Mouse (Mus musculus): Measurements from ENCODE around the gene Rpn2.
A peak's percentile ranks its signal among the peaks of the same experiment; 100 is the strongest.

The Rpn2 gene

DNA sequence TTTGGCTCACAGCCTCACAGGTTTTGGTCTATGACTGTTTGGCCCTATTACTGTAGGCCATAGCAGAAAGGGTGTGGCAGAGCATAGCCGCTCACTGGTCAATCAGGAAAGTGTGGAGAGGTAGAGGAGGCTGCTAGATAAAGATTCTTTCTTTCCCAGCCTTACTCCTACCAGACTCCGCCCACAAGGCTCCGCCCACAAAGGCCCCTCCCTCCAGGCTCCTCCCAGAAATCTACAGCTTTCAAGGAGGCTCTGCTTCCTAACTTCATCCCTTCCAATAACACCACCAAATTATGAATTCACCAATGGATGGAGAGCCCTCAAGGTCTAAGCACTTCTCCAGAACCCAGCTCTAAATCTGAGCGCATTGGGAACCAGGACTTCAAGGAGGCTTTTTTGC lies 74.4 kb downstream of the Rpn2 start:
- no peak for DNase-seq (ENCODE audit: low spot score)

DNA sequence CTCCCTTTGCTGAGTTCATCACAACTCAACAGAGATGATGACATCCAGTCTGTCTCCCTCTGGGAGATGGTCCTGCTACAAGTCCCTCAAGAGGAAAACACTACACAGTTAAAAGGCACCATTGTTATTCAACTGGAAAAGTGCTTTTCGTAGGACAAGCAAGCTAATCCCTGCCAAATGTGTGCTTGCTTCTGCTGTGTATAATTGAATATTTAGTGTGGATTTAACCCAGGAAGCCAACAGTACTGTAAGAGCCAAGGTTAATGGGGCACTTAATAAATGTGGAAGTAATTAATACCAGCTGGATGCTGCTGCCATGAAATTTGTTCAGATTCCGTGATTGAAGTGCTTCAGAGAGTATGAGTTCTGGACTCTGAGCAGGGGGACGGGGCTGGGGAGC lies 75.3 kb downstream of the Rpn2 start:
- no peak for DNase-seq (ENCODE audit: low spot score)

DNA sequence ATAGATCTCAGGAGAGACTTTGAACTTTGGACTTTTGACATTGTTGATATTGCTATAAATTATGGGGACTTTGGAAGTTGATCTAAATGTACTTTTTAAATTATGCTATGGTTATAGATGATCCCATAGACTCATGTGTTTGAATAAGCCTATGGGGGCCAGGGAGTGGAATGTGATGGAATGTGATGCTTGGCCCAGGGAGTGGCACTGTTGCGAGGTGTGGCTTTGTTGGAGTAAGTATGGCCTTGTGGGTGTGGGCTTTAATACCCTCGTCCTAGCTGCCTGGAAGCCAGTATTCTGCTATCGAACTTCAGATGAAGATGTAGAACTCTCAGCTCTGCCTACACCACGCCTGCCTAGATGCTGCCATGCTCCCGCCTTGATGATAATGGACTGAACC lies 81.2 kb downstream of the Rpn2 start:
- DNase-seq (ENCODE audit: low spot score): no peak

GRCm38 (mm10) chr2:157363031-157363430 lies 84.2 kb downstream of the Rpn2 start:
- no peak for DNase-seq (ENCODE audit: low spot score)

- no peak for DNase-seq (ENCODE audit: low spot score)
Observed at GRCm38 (mm10) chr2:157366762-157367161, 87.9 kb downstream of the Rpn2 start.

DNA sequence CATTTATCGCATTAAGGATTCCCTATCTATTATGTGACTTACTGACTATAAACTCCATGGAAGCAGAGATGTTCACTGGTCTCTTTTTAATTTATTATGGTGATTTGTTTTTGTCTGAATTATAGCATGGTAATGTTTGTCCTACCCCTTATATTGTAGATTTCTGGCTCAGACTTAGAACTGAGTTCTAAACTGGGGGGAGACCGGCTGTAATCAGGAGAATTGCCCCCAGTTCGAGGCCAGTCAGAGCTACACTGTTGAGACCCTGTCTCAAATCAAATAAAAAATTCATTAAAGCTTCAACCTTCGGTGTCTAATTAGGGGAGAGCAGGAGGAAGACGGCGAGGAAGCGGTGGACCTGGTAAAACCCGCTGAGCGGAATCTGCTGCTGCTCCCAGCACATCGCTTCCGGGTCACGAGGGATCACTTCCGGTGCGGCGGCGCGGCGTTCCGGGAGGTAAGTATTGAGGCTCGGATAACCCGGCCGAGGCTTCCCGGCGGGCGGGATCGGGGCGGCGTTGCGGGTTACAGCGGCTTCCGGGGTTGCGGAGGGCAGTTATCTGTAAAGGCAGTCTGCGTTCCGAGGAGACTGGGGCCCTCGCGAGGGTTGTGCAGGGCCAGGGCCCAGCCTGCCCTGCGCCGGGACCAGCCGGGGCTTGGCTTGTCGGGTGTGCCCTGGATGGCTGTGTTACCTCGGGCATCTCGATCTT lies 88.5 kb downstream of the Rpn2 start, which contains the start of gene Manbal:
Gene Manbal (plus strand): TSS at position 411 of the 710 bp plus-strand sequence.
- peak; percentile 94 for DNase-seq (ENCODE audit: low spot score)

DNA sequence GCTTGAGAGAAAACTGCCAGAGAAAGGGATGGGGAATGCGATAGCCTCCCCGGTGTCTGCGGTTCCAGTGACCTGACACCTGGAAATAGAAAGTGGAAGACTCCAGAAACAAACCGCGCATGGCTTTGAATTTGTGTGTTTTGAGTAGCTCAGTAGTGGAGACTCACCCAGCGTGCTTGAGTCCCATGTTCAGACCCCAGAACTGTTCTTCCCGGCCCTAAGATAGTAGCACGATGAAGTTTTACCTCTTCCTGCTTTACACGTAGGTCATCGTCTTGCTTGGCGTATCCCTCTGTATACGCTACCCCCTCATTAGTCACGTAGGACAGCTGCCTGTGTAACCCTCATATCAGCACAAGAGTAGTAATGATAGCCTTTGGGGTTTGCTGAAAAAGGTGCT lies 89.2 kb downstream of the Rpn2 start:
- no peak for DNase-seq (ENCODE audit: low spot score)

DNA sequence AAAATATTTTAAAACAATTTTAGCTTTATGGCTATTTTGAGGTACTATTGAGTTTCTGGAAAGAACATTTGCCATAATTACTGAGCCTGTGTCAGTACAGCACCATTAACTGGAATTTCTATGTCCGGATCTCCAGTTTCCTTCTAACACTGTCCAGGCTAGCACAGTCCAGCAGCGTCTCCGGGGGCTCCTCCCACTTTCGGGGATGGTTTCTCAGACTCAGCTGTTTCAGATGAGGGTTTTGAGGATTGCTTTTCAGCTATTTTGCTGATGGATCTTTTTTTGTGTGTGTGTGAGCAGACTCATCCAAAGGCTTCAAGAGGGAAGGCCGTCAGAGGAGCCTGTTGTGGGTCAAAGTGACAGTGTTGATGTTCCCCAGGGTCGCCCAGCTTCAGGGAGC lies 92.9 kb downstream of the Rpn2 start:
- DNase-seq (ENCODE audit: low spot score): peak; percentile 42

DNA sequence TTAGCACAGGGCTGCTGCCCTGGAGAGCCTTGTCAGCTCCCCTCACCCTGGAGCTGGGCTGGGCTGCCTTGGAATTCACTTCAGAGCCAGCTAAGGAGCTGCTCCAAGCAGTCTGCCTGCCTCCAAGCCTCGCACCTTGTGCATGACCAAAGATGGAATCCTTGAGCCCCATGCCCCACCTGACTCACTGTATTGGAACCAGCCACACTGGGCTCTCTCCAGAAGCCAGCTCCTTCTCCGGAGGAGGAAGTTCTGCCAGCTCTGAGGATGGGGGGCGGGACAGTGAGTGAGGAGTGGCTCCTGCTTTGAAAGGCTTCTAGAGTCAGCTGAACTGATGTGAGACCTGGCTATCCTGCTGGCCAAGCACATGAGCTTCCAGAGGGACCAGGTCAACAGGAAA lies 94.9 kb downstream of the Rpn2 start:
- no peak for DNase-seq (ENCODE audit: low spot score)

DNA sequence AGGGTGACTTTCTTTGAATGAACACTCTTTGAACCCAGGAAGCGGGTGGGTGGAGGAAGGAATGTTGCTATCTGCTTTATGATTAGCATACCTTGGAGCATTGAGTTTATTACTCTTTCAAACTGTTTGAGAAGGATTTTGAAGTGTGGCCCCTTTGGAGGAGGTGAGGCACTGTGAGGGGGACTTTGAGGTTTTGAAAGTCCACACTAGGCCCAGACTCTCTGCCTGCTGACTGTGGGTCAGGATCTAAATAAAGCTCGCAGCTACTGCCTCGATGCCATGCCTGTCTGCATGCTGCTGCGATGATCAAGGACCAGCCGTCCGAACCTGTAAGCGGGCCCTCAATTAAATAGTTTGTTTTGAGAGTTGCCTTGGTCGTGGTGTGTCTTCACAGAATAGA lies 96.2 kb downstream of the Rpn2 start:
- DNase-seq (ENCODE audit: low spot score): no peak
